Mouse (Mus musculus) G1E (cell line): ENCODE measurements around the gene Tbc1d17.

Experiments
- CTCF ChIP-seq: IDR thresholded peaks from 2 replicates; pipeline ENCODE4 v1.5.1; 2012; ENCODE audit warnings: low read depth, low read length, inconsistent platforms, mixed read lengths
- GATA1 ChIP-seq: IDR thresholded peaks from 2 replicates; pipeline ENCODE4 v1.6.1; 2012; ENCODE audit warnings: borderline replicate concordance, low read length, inconsistent platforms, mixed read lengths
- TAL1 ChIP-seq: conservative IDR thresholded peaks from 2 replicates; pipeline ENCODE4 v1.6.1; 2012; ENCODE audit warnings: low read depth, low read length, inconsistent platforms, mixed read lengths

GRCm38 (mm10) chr7:44867802-44868201 is 18.9 kb upstream of the Tbc1d17 start:
- no peak for TF ChIP-seq CTCF
- TF ChIP-seq TAL1: no peak
- TF ChIP-seq GATA1: no peak
